Mouse (Mus musculus) WW6 (cell line): ENCODE results near the gene Dennd4b.
"Not testable (repeated sequence)": the region's sequence is repeated elsewhere in the genome, so short reads cannot be mapped to it uniquely, and the experiment has no call there.

Source experiments
- DNase-seq: peaks from one replicate; pipeline ENCODE4 v3.0.0-alpha.2; 2013; ENCODE audit warnings: low read depth, low spot score

Gene Dennd4b

GRCm38 (mm10) chr3:90279216-90279615, 14.2 kb downstream of the Dennd4b start:
- no peak for DNase-seq

GRCm38 (mm10) chr3:90279743-90280142, 14.8 kb downstream of the Dennd4b start:
- no peak for DNase-seq

GRCm38 (mm10) chr3:90280708-90281107, 15.7 kb downstream of the Dennd4b start:
- DNase-seq, result no peak

- DNase-seq, result no peak
Observed at GRCm38 (mm10) chr3:90284150-90284549, 19.2 kb downstream of the Dennd4b start.

GRCm38 (mm10) chr3:90289403-90289802, 24.4 kb downstream of the Dennd4b start:
- DNase-seq, result not testable (repeated sequence)

- DNase-seq, result no peak
Observed at GRCm38 (mm10) chr3:90290602-90291001, 25.6 kb downstream of the Dennd4b start.

GRCm38 (mm10) chr3:90291982-90292344, 27.0 kb downstream of the Dennd4b start:
- no peak for DNase-seq

GRCm38 (mm10) chr3:90292345-90293275, 27.6 kb downstream of the Dennd4b start, which contains the start of gene Gatad2b:
Gene Gatad2b (plus strand): TSS chr3:90293178.
- peak; percentile 98 for DNase-seq

- DNase-seq, result peak; percentile 50
Observed at GRCm38 (mm10) chr3:90293352-90294063, 28.5 kb downstream of the Dennd4b start.

- no peak for DNase-seq
Observed at GRCm38 (mm10) chr3:90294064-90294440, 29.1 kb downstream of the Dennd4b start.

GRCm38 (mm10) chr3:90294651-90295050, 29.7 kb downstream of the Dennd4b start:
- DNase-seq, result no peak

GRCm38 (mm10) chr3:90305801-90306200, 40.8 kb downstream of the Dennd4b start:
- no peak for DNase-seq

GRCm38 (mm10) chr3:90309589-90309988, 44.6 kb downstream of the Dennd4b start:
- no peak for DNase-seq

GRCm38 (mm10) chr3:90313367-90313766, 48.4 kb downstream of the Dennd4b start:
- no peak for DNase-seq

GRCm38 (mm10) chr3:90314241-90314640, 49.3 kb downstream of the Dennd4b start:
- DNase-seq, result no peak

- DNase-seq, result no peak
Observed at GRCm38 (mm10) chr3:90322289-90322688, 57.3 kb downstream of the Dennd4b start.

- DNase-seq, result no peak
Observed at GRCm38 (mm10) chr3:90323119-90323518, 58.1 kb downstream of the Dennd4b start.
